Mouse (Mus musculus) effector memory CD4-positive, alpha-beta T cell, adult 7 months (primary cell): ENCODE data around the gene Mrap2. TPM values are rescaled to one million over a fixed set of nuclear protein-coding genes. Genes with fewer than 3 reads are reported as not detected.

ENCODE experiments used
- polyA plus RNA-seq: library from polyadenylated mRNA; unstranded; fragments of 100-300 nt; shearing (Covaris generic); gene quantifications from one replicate; pipeline ENCODE4 v1.2.1, GENCODE M21; 2017

Mrap2 gene
- polyA plus RNA-seq: not detected

GRCm38 (mm10) chr9:87144106-87144505, at the start of gene Mrap2:
TSS of gene Mrap2 (plus strand) at chr9:87144306.

Other genes starting within 250 kb of the Mrap2 start
- not detected for gene Ripply2, start 128.8 kb upstream of the Mrap2 start, polyA plus RNA-seq
- gene Cyb5r4, start 122.3 kb upstream of the Mrap2 start, polyA plus RNA-seq: 121 TPM
- 6.6 TPM for gene Cep162, start 111.2 kb downstream of the Mrap2 start, polyA plus RNA-seq